Mouse (Mus musculus): Measurements from ENCODE around the gene Tpcn2.

- TF ChIP-seq CTCF (IDR thresholded peaks at IDR 0.05; ENCODE audit: borderline replicate concordance, control insufficient read depth, extremely low read depth, insufficient read depth, low read length, poor library complexity) (no peak), POLR2A (IDR thresholded peaks at IDR 0.05; ENCODE audit: control insufficient read depth, extremely low read depth, insufficient read depth, low read length, poor library complexity) (no peak)
Measured at GRCm38 (mm10) chr7:145268890-145269289, 14.9 kb downstream of the Tpcn2 start.

Data from thymus, adult 2 months (tissue).